Mouse (Mus musculus): ENCODE results near the gene Alkbh4.

DNA sequence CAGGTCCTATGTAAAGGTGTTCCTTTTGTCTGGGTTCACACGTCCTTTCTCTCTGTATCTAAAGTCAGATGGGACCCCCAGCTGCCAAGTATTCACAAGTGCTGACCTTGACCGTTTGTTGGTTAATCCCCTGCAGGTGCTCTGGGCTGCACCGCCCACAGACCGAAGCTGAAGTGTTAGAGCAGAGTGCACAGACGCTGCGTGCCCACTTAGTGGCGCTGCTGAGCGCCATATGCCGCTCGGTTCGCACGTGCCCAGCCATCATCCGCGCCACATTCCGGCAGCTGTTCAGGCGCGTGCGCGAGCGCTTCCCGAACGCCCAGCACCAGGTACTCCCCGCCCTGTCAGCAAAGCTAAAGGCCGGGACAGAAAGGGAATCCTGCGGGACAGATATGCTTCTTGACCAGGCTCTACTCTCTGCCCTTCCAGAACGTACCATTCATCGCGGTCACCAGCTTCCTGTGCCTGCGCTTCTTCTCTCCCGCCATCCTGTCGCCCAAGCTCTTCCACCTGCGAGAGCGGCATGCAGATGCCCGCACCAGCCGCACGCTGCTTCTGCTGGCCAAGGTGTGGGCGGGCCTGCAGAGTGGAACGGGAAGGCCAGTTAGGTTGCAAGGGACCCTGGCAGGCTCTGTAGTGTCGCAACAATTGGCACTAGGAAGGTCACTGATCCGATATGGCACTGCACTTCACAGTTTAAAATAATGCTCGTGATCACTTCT is 33.7 kb upstream of the Alkbh4 start:
- TF ChIP-seq CTCF (IDR thresholded peaks at IDR 0.05; ENCODE audit: borderline replicate concordance, insufficient read depth, low read length) (peak; percentile 97), POLR2A (IDR thresholded peaks at IDR 0.05; ENCODE audit: low read depth, low read length) (no peak)

Data from embryonic fibroblast, embryonic 13.5 days (primary cell).